Mouse (Mus musculus) cerebellum, postnatal 25 days (tissue): ENCODE data around the gene Dtymk.
A peak's percentile ranks its signal among the peaks of the same experiment; 100 is the strongest.
"Not testable (repeated sequence)": the region's sequence is repeated elsewhere in the genome, so short reads cannot be mapped to it uniquely, and the experiment has no call there.

Source experiments
- DNase-seq, 2 experiments: peaks; one replicate each; pipeline ENCODE4 v3.0.0; 2021; ENCODE audit warnings: mixed read lengths in 2 of 2

The Dtymk gene

DNA sequence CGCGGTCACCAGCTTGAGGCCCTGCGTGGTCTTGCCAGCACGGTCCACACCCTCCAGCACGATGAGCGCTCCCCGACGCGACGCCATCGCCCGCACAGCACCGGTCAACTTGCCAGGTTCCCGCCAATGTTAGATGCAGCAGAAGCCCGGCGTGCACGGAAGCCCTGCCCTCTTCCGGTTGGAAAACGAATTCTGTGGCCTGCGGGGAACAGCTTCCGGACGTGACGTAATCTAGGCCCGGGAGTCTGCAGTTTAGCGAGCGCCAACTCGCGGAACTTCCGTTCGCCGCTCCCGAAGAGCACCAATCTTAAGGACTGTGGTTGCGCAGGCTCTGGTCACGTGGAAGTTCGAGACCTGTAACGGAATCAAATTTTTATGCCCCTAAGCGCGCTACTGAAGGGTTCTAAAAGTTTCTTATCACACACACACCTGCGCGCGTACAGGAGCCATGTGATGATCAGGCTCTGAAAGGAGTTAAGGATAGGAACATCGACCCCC lies at the start of gene Dtymk:
TSS of gene Dtymk (minus strand) at position 194 of the 498 bp plus-strand sequence.
- peak; percentile 90 to 94 for DNase-seq

DNA sequence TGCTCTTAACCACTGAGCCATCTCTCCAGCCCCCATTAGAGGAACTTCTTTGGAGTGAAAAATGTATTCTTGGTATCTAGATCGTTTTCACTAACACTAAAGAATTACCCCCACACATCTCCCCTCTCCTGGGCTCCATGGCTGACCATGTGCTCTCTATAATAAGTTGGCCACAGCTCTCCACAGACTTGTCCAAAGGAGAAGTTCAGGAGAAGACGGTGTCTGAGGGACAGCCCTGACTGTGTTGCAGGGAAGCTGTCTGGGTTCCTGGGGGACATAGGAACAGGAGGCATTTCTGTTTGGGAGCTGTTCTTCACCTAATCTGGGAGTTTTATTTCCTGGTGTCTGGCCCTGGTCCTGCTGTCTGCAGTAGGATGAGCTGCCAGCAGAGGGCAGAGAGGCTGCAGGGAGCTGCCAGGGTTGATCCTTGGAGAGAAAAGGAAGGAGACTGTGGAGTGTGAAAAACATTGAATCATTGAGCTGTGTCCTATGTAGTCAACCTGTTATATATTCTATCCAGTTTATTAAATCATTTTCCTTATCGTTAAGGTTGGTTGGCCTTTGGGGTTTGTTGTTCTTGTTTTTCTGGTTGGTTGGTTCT lies 44.1 kb upstream of the Dtymk start:
- not testable (repeated sequence) for DNase-seq

DNA sequence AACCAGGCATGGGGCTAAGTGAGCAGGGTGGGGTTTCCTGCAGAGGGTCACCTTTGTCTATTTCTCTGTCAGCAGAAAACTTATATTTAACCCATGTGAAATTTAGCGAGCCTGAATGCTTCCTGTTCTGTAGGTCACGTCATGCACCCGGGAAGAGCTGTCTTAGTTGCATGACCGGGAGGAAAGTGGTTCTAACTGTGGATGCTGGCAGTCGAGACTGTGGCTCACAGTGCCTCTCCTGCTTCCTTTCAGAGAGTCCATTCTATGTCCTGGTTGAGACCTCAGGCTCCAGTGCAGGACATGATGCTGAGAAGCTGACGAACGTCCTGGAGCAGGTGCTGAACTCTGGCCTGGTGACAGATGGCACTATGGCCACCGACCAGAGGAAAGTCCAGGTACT lies 36.8 kb upstream of the Dtymk start:
- not testable (repeated sequence) for DNase-seq

DNA sequence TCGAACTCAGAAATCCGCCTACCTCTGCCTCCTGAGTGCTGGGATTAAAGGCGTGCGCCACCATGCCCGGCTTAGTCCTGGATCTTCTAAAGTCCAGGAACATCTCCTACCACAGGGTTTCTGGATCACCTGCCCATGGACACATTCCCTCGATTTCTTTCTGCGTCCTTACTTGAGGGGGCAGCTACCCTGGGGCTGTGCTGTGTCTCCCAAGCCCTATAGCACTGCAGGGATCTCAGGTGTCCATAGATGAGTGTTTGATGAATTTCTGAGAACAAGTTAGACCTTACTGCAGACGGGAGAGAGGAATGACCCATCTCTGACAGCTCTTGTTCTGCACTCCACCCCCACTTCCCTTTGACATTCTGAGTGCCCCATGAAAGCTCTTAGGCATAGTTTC lies 35.6 kb upstream of the Dtymk start:
- no peak for DNase-seq

DNA sequence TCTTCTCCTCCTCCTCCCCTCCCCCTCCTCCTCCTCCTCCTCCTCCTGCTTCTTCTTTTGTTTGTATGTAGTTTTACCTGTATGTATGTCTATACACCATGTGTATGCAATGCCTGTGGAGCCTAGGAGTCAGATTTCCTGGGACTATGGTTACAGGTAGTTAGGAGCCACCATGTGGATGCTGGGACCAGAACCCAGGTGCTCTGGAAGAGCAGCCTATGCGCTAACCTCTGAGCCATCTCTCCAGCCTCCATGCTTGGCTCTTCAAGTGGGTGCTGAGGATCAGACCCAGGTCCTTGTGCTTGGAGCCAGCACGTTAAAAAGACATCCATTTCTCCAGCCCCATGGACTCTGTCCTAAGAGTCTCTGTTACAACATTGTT lies 34.8 kb upstream of the Dtymk start:
- no peak for DNase-seq

DNA sequence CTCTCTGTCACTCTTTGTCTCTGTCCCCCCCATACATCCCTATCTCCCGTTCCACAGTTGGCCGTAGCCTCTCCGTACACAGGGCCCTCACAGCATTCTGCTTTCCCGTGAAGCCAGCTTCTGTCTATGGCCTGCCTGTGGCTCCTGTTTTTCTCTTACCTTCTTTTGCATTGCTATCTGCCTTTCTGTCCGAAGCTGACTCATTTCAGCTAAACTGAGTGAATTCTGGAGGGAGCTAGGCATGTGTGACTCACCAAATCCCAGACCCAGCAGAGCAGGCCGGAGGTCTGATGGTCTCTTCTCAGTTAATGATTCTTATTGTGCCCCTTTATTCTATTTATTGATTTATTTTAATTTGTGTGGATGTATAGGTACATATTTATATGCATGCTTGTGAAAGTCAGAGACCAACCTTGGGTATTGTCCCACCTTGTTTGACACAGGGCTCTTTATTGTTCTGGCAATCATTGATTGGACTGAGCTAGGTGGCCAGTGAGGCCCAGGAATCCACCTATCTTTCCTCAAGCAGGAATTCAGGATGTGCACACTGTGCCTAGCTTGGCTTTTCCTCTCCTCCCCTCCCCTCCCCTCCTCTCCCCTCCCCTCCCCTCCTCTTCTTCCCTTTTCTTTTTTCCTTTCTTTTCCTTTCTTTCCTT lies 34.3 kb upstream of the Dtymk start:
- DNase-seq: no peak

DNA sequence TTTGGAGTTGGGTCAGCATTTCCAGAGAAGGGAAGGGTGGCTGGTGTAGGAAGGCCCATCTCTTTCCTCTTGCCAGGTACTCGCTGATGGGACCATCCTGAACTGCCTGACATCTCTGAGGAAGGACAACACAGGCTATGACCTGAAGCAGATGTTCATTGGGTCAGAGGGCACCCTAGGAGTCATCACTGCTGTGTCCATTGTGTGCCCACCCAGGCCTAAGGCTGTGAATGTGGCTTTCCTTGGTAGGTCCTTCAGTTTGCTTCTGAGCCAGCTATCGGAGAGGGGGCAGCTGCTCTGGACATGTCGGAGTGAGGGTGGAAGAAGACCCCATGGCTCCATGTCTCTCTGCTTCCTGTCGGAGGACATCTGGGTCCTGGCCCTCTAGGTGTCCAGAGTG lies 33.5 kb upstream of the Dtymk start:
- DNase-seq: no peak

DNA sequence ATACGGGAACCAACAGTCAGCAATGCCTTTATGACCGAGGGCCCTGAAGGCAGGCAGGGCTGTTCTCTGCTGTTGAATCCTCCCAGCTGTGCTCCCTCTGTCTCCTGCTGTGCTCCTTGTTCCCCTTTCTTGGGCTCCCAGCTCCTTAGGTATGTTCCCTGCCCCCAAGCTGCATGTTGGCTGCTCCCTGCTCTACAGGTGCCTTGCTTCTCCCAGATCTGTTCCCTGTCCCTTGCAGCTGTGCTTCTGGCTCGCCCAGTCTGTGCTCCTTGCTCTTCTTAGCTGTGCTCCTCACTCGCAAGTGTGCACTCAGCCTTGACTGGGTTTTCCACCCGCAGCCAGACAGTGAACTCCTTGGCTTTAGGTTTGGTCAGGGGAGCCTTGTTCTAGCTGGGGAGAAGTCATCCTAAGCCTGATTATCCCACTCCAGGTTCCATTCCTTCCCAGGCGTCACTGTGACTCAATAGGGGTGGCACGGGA lies 33.0 kb upstream of the Dtymk start:
- DNase-seq: no peak

DNA sequence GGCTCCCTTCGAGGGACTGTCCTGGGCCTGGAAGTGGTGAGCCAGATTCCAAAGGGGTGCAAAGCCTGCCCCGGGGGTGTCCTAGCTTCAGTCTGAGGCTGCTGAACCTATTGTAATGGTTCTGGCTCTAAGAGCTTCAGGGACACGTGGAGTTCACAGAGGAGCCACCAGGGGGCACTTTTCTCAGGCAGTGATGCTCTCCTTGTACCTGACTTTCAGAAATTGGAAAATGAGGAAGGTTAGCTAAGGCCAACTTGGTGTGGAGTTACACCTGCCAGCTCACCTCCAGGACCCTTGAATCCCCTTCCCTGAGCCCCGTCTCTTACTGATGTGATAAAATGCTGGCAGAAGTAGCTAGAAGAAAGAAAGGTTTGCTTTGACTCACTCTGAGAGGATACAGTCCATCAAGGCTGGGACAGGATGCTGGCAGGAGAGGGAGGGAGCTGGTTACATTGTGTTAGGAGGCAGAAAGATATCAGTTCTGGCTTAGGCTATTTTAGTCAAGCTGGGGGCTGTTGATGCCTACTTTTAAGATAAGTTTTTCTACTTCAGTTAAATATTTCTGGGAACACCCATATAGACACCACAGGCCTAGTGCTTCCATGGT lies 31.1 kb upstream of the Dtymk start:
- DNase-seq: not testable (repeated sequence)

DNA sequence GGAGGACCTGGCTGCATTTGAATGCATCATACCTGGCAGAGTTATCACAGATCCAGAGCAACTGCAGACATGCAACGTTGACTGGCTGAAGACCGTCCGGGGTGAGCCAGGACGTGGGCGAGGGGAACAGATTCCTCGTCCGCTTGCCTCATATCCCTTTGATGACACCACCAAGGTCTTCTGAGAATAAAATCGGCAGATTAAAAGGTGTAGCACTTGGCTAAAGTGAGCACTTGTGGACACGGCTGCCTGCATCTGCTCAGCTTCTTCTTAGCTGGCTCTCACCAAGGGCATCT lies 24.8 kb upstream of the Dtymk start:
- DNase-seq: no peak

DNA sequence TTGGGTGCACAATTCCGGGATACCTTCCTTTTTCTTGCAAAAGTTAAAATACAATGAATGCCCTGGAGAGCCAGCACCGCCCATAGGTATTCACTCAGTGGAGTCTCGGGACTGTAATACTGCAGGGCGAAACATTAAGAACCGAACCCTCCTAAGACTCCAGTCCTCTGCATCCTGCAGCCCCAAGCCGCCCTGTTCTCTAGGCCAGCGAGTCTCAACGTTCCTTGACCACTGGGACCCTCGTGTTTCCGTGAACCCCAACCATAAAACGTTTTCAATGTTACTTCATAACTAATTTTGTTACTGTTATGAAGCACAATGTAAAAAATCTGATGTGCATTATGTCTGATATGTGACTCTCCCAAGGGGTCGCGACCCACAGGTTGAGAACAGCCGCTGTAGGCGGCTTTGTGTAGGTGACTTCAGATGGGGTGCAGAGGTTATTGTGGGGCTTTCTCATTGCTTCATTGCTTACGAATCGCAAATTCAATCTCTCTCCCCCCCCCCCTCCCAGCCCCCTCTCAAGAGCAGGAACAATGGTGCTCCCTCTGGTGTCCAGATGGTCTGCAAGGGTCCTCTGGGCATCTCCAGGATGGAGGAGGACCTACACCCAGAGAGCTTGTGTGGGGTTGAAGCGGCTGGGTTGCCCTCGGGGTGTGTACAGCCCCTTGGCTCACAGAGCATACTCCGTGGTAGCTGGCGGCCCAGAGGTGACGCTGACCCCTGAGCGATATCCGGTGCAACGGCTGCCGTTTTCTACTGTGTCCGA lies 24.2 kb upstream of the Dtymk start:
- peak; percentile 37 to 50 for DNase-seq

DNA sequence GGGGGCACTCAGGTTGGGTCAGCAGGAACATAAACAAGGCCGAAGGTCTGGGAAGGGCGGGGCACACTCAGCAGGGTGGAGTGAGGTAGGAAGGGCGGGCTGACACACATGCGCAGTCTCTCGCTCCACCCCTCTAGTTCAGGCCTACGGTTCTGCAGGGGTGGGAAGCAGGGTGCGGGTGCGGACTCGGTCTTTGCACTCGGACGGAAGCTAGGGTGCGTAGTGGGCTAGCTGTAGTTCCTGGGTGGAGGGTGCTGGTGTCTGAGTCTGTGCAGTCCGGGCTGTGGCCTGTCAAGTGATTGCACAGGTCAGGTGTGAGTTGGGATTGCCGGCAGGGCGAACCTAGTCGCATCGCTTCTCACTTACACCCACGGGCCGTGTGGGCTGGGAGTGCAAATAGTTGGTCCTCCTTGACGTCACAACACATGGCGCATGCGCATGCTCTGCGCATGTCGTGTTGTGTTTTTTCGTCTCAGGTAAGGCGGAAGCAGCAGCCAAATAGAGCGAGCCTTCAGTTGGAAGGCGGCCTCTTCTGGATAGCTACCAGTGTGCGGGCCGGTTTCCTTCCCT lies 23.5 kb upstream of the Dtymk start:
- DNase-seq: peak; percentile 97 to 98

DNA sequence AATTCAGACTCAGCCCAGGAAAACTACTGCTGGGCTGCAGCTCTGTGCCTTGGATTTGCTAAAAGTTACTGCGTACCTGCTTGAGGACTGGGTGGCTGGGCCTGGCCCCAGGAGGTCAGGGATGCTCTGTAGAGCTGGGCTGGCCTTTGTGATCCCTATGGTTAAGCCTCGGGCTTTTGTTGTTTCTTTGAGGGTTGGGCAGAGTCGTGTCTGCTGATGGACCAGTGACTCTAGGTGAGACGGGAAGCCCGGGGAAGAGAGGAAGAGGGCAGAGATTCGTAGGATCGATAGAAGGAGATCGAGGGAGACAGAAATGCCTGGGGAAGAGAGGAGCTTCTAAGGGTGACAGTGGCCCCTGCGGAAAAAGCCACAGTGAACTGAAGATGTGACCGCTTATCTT lies 22.9 kb upstream of the Dtymk start, which contains the start of gene D2hgdh:
TSS of gene D2hgdh (plus strand) at position 301 of the 400 bp plus-strand sequence.
- peak in 1 of 2 experiments; percentile 48 for DNase-seq

DNA sequence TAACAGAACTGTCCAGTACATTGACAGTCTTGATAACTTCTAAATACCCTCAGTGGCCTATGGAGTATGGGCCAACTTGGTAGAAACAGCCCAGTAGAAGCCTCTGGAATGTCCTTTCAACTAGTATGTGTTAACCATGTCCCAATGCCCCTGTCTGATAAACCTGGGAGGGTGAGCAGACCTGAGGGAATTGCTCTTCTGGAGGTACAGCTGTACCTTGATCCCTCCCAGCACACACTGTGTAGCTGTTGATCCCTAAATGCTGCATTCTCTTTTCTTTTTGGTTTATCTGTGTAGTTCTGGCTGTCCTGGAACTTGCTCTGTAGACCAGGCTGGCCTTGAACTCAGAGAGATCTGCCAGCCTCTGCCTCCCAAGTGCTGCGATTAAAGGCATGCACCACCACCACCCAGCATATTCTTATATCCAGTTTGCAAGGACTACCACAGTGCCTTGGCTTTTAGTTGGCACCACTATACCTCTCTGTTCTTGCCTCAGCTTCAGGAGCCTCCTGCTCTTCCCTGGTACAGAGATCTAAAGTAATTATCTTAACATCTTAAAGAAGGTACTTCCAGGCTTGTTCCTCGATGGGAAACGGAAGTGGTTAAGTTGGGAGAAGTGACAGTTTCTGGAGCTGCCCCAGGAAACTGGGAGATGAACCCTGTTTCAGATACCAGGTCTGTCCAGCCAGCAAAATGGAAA lies 22.2 kb upstream of the Dtymk start:
- no peak for DNase-seq

DNA sequence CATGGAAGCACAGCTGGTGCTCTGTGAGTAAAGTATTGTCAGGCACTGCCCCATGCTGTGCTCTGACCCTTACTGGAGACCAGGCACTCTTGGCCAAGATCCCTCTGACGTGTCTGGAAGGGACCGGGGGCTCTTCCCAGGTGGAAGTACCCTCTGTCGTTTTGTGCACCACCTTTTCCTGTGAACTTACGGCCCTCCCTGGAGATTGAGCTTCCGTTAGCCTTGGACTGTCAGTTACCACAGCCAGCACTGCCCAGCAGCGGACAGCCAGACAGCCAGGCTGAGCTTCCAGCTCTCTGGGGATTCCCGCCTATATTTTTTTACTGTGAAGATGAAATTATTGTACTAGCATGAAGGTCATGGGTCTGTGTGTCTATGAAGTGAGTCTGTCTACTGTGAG lies 17.0 kb upstream of the Dtymk start:
- no peak for DNase-seq

DNA sequence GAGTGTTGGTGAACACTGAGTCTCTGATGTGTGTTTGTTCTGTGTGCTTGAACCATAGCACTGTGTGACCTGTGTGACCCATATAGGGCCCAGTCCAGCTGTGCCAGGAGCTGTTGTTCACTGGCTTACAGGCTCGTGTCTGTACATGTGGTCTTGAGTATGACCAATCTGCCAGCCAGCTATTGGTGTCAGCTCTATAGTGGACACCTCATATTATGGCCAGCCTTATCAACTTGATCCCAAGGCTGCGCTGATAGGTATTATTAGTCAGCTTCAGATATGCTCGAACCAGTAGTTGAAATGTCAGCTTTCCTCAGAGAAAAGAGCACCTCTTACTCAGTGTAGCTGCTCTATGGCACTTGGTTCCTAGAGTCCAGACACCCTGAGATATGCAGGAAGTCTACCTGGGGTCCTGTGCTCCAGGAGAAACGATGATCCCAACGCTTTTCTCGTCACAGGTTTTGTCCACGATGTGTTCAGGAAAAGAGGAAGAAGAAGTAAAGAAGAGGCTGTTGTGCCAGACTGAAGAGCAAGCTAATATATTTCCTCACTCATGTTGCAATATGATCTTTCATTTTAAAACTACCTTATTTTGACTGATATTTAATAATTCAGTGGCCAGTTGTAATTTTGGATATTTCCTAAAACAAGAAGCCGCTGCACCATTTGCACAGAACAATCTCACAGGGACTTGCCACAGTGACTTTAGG lies 16.2 kb upstream of the Dtymk start:
- DNase-seq: no peak

DNA sequence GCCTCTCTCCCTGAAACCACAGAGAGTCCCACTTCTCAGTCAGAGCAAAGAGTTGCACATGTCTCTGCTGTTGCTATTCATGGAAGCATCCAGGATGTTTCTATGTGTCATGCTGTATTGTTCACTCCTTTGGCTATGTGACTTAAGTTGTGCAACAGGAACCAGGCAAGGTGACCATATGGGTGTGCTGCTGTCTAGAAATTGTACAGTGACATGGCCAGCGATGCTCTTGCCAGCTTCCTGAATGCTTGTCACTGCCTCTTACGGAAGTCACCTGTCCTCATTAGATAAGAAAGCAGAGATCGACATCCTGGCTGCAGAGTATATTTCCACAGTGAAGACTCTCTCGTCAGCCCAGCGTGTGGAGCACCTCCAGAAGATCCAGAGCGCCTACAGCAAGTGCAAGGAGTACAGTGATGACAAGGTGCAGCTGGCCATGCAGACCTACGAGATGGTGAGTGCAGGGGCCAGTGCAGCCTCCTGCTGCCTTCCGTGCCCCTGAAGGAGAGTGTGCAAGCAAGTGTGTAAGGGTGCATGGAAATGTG lies 9.8 kb upstream of the Dtymk start:
- peak; percentile 44 to 54 for DNase-seq

DNA sequence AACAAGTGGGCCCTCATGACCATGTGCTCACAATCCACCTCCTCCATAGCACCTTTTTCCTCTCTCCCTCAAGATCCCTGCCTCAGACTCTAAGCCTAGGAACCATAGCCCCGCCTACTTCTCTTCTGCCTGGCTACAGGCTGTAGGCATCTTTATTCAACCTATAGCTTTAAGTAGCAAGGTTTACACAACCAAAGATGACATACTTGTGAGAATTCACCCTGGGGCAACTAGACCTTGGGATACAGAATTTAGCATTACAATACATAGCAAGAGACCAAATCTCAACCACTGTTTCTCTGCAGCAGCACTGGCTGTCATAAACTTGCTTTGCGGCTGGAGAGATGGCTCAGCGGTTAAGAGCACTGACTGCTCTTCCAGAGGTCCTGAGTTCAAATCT lies 8.3 kb upstream of the Dtymk start:
- no peak for DNase-seq

DNA sequence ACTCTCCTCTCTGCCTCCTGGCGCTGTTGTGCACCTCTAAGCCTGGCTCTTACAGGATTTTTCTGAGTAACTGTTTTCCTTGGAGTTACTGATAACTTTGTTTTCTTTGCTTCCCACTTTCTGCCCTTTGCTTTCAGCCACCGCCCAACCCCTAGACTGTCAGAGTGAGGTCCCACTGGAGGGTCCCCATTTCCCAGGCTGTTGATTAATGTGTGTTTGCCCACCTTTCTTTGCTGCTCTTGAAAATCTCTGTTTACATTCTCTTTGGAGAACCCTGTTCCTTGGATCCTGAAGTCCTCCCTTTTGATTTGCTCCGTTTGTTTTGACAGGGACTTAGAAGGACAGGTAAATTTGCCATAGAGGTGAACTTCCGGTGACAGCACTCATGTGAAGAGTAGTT lies 7.1 kb upstream of the Dtymk start:
- no peak for DNase-seq

DNA sequence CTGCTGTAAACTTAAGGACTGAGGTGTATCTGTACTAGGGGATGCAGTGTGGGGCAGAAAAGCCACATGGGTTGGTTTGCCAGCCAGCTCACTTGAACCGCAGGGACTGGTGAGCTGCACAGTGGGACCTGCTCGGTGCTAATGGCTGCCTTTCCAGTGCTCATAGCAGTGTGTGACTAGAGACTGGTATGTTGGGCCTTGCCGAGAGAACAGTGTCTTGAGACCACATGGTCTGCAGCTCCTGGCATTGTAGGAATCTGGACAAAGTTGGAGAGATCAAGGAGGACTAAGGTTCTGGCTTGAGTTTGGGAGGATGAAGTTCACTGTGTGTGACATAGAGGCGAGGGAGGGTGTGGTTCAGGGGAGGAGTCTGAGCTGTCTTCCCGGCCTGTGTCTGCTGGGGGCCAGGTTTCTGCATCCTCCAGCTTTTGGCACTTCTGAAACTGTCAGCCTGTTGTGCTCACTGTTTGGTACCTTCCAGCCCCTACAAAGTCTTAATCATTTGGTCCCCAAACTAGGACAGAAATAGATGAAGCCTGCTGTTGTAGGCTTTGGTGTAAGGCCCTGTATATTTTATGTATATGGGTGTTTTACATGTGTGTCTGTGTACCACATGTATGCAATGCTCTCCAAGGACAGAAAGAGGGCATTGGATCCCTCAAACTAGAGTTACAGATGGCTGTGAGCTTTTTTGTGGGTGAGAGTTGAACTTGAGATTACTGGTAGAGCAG lies 3.7 kb upstream of the Dtymk start:
- DNase-seq: no peak

DNA sequence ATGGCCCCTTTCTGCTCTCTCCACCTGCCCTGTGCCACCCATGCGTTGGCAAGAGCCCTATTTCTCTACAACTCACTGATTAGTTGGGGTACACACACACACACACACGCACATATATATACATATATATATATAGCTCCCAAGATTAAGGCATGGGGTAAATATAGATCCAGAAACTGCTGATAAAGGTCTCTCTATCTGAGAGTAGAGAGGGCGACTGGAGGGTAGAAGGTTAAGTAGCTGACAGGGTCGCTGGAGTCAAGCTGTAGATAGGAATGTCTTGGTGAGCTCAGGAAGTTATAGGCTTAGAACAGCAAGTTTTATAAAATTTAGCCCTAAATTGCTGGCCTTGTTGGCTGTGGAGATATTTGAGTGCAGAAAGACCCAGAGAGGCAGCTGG lies 3.1 kb upstream of the Dtymk start:
- no peak for DNase-seq
